Mouse (Mus musculus) megakaryocyte, embryonic 14.5 days (primary cell): ENCODE data around the gene Il17rb.

Source experiments
- FLI1 ChIP-seq: IDR thresholded peaks from 2 replicates; pipeline ENCODE4 v1.6.1; 2012; ENCODE audit warnings: low read length, inconsistent platforms, mixed read lengths
- GATA1 ChIP-seq: IDR thresholded peaks from 3 replicates; pipeline ENCODE4 v1.6.1; 2012; ENCODE audit warnings: mixed read lengths, low read length, inconsistent platforms, borderline replicate concordance

GRCm38 (mm10) chr14:29946761-29947309, 61.9 kb downstream of the Il17rb start:
- TF ChIP-seq GATA1: no peak
- TF ChIP-seq FLI1: no peak
